Mouse (Mus musculus) brain, embryonic 14.5 days (tissue): ENCODE measurements around the gene Rbfox2.

ENCODE experiments used
- CTCF ChIP-seq: fragments of 200-500 bp; IDR thresholded peaks from 2 replicates; pipeline ENCODE4 v1.5.1; 2012; ENCODE audit warnings: inconsistent platforms, mild to moderate bottlenecking, moderate library complexity, borderline replicate concordance; ENCODE audit not compliant: insufficient read depth, insufficient read length; ENCODE audit errors: extremely low read depth
- POLR2A ChIP-seq: fragments of 200-500 bp; IDR thresholded peaks from 2 replicates; pipeline ENCODE4 v1.6.1; 2012; ENCODE audit warnings: mild to moderate bottlenecking, inconsistent platforms, borderline replicate concordance; ENCODE audit not compliant: poor library complexity, insufficient read depth, insufficient read length, severe bottlenecking; ENCODE audit errors: extremely low read depth

- TF ChIP-seq CTCF = no peak
- TF ChIP-seq POLR2A = no peak
Measured at GRCm38 (mm10) chr15:77182800-77183199, 124.0 kb downstream of the Rbfox2 start.
